Mouse (Mus musculus) thymus, postnatal 10 days (tissue): Measurements from ENCODE around the gene Selenoo.

Experiments
- DNase-seq, 2 experiments: peaks; one replicate each; pipeline ENCODE4 v3.0.0; 2021; ENCODE audit warnings: low spot score in 2 of 2

The Selenoo gene

DNA sequence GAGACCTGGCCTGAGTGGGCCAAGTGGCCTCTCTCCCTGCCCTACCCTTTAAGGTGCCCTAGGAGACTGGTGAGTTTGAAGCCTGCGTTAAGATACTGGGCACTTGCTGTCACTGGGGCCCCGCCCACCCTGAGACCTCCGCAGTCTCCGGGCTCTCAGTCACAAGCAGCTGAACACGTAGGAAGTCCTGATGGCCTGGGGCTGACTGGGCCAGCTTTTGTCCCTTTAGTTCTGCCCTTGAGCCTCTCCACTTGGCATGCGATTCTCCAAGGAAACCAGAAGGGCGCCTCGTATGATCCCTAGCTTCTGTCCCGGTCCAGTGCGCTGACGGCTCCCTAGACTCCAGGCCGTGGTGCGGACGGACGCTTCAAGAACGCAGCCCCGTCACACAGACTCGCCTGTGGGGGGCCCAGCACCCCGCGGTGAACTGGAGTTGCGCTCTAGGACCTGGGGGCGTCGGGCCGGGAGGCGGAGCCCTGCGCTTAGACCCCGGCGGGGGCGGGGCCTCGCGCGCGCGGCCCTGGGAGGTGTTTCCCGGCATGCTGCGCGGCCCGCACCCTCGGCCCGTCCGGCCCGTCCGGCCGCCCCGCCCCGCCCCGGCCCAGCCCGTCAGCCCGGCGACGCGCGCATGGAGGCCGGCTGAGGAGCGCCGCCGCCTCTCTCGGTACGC lies 13.3 kb upstream of the Selenoo start:
- DNase-seq: peak; percentile 79 to 82

DNA sequence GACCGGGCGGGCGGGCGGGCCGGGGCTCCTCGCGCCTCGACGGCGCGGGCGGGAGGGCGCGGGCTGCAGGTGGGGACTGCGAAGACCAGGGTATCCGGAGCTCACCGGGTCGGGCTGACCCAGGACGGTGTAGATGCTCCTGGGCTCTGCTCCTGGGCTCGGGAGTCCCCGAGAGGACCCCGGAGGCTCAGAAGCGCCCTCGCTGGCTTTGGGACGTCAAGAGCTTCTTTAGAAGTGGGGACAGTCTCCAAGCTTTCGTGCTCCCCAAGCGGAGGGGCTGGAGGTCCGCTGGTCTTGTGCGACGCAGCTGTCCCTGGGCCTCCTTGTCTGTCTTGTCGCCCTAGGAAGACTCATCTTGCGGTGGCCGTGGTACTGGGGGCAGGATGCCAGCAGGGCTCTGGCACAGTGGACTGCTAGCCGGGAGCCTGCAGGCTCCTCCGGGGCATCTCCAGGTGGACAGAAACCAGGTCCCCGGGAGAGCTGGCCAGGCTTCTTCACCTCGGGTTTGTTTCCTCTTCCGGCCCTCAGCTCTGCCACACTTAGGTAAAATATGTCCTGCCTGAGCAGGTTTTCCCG lies 12.6 kb upstream of the Selenoo start:
- peak; percentile 25 to 30 for DNase-seq

DNA sequence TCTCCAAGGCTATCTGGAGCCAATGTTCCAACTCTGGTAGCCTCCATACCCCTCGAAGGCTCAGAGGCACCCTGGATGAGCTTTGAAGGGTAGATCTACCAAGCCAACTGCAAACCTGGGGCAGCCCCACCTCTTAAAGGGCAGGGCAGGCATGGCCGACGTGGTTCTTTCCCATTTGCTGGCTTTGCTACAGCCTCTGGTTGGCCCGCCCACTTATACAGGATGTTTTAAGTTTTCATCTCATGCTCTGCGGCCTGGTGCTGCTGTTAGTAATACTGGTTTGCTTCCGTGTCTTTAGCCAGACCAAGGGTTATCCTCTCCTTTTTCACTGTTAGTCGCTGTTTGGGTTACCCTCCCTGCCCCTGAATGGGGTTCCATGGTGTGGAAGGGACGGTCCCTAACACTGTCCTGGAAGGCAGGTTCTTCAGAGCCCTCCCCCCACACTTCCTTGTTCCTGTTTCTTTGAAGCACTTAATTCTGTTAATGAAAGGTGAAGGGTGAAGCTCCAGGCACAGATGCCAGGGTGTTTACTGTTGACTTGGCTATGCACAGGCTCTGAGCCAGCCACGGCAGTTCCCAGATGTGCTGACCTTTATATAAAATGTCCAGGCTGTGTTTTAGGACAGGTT lies 10.6 kb upstream of the Selenoo start:
- DNase-seq: peak; percentile 59 to 61

DNA sequence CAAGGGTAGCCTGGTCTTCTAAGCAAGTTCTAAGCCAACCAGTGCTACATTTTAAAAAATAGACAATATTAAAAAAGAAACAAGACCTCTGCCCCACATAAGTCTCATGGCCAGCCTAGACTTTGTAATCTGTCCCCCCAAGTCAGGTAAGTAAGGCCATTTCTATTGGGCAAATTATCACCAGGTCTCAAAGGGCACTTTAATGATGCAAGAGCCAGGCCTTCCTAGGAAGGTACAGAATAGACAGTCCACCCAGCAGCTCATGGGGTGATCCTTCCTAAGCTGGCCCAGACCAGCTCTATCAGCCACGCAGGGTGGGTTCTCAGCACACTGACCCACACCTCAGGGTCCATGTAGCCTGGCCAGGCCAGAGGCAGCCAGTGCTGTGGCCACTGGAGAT lies 5.0 kb upstream of the Selenoo start:
- no peak for DNase-seq

DNA sequence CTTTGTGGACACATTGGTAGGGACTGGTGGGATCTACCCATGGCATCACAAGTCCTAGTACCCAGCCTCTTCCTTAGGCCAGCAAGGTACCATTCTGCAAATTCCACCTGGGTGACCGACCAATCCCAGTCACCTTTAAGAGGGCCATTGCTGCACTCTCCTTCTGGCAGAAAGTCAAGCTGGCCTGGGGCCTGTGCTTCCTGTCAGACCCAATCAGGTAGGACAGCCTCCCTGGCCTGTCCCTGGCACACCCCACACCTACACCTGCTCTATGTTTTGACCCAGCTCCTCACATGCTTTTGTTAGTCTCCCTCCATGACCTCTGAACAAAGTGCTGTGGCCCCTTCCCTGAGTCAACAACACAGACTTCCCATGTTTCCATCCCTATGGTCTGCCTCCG lies 4.1 kb upstream of the Selenoo start:
- no peak for DNase-seq

DNA sequence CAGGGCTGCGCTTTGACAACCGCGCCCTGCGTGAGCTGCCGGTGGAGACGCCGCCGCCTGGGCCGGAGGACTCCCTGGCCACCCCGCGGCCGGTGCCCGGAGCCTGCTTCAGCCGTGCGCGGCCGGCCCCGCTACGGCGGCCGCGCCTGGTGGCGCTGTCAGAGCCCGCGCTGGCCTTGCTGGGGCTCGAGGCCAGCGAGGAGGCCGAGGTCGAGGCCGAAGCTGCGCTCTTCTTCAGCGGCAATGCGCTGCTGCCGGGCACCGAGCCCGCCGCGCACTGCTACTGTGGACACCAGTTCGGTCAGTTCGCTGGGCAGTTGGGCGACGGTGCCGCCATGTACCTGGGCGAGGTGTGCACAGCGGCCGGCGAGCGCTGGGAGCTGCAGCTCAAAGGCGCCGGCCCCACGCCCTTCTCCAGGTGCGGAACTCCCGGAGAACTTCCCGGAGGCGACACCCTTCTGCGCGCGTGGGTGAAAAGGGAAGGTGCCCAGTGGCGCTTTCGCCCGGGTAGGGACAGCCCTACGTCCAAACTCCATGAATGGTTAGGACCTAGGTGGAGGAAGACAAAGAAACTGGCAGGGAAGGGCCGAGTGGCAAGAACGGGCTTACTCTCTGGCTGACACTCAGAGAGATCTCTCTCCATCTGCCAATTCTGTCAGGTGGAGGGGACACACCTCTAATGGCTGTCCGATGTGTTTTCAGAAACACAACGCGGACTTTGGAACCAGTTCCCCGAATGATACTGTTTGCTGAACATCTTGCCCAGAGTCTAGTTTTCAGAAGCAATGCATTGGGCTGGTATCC lies 566 bp downstream of the Selenoo start:
- DNase-seq: peak in 1 of 2 experiments; percentile 30

DNA sequence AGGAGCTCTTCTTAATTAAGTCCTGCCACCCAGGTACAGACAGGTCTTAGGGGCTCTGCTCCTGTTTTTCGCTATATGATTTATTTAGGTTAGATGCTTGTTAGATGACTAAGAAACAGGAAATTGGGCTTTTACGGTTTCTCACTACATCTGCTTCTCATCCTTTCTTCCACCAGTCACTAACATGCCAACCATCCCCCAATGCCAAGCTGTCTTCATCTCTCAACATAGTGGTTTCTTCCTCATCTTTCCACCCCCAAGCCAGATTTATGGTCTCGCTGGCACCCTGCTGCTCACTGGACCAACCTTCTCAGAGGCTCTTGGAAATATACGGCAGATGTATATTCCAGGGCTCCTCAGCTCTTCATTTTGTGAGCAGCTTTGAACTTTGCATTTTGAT lies 1.8 kb downstream of the Selenoo start:
- no peak for DNase-seq

DNA sequence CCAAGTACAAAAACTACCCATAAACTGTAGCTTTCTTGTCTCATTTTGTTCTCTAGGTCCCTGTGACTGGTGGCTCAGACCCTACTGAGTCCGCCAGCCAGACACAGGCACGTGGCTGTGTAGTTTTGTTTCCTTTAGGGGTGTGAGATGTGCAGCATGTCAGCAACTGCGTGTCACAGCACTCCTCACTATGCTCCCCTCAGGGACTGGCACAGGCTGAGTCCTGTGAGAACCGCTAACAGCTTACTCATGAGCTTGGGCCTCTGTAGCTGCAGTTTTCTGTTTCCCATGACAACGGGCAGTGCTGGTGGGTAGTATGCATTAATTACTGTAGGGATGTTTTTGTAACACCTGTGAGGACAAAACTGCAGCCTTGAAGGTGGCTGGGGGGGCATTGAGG lies 3.3 kb downstream of the Selenoo start:
- no peak for DNase-seq

DNA sequence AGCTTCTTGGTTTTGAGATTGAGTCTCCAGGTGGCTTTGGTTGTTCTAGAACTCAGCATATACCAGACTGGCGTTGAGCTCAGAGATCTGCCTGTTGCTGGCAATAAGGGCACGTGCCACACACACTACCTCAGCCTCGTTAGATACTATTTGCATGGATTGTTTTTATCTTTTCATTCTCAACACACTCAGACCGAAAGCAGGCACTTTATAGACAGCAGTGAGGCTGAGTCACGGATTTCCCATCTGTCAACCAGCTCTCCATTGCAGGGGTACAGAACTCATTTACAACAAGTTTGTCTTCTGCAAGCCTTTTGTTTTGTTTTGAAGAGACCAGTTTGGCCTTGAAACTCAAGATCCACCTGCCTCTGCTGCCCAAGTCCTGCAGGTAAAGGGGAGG lies 8.6 kb downstream of the Selenoo start:
- no peak for DNase-seq

DNA sequence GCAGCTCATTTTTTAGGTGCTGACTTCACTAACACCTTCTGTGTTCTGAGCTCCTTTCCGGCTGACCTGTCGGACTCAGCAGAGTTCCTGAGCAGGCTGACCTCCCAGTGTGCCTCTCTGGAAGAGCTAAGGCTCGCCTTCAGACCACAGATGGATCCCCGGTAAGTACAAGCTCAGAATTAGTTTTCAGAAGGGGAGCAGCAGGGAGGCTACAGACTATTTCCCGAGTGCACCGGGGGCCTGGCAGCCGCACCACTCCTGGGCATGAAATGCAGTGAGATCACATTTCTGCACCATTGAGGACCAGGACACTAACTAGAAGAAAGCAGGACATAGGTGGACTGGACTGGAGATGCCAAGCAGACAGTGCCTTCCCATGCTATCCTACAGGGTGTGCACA lies 9.7 kb downstream of the Selenoo start:
- DNase-seq: no peak

DNA sequence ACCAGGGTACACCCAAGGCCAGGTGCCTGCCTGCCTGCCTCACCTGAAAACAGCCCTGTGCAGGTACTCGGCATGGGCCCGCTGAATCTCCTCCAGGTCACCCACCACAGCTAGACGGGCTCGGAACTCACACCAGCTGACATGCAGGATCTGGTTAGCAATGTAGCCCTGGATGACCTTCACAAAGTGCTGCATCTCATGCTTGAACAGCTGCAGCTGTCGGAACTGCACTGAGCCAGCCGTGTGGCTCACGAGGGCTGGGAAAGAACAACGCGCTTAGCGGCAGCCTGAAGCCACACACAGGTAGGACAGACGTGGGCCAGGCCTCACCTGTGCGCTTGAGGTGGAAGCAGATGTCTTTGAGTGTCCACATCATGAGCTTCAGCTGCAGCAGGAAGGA lies 11.9 kb downstream of the Selenoo start:
- DNase-seq: no peak

DNA sequence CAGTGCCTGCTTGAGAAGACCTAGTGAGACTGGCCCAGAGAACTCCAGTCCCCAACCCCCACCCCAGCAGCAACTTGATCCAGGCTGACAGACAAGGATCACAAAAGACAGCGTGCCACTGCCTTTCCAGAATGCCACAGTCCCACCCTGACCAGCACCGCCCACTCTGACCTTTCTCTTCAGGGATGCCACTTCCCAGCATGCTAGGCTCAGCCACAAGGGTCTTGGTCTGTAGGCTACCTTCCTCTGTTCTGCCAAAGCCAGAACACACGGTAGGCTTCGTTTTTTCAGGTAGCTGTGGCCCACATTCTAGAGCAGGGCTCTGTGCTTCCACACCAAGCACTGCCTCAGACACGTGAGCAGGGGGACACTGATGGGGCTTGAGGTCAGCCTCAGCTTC lies 13.8 kb downstream of the Selenoo start:
- DNase-seq: no peak

DNA sequence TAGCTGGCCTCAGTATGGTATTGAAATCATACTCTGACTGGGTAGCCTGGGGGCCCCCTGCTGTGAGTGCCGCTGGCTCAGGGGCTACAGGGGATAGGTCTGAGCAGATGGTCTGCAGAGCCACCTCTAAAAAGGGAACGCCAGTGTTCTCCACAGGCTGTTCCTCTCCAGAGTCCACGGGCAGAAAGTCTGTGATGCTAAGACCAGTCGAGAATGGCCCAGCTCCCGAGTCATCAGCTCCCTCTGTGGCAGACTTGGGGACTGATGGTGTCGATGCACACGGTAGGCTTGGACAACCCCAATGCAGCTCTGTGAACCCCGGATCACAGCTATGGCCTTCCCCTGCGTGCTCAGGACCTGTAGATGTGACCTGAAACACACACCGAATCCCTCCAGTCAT lies 15.0 kb downstream of the Selenoo start:
- DNase-seq: no peak

DNA sequence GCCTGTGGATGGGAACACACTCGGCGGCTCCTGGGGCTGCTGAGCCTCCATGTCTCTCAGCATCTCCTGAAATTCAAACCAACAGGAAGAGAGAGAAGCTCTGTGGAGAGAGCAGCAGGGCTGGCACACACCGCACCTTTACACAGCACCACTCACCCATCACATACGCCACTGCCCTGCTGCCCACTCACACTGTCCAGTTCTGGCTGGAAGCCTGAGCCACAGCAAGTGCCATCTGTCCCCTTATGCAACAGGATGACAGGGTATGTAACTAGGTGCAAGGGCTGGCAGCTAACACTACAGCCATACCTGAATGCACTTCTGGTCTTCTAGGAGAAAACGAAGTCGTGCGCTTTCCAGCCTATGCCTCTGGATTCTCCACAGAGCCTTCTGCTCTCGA lies 15.5 kb downstream of the Selenoo start:
- no peak for DNase-seq

DNA sequence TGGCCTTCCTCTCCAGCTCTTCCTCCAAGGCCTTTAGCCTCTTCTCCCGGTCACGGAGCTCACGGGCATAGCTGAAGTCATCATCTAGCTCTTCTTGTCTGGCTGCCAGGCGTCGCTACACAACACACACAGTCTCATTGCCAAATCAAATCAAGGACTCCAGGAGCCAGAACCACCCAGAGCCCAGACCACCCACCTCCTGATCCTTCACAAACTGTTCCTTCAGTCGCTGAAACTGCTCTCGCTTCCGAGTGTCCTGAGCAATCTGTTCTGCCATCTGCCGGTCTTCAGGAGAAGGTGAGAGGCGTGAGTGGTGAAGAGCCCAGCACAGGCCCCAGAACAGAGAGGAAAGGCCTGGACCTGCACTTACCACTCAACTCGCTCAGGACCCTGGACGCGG lies 17.2 kb downstream of the Selenoo start:
- DNase-seq: no peak

DNA sequence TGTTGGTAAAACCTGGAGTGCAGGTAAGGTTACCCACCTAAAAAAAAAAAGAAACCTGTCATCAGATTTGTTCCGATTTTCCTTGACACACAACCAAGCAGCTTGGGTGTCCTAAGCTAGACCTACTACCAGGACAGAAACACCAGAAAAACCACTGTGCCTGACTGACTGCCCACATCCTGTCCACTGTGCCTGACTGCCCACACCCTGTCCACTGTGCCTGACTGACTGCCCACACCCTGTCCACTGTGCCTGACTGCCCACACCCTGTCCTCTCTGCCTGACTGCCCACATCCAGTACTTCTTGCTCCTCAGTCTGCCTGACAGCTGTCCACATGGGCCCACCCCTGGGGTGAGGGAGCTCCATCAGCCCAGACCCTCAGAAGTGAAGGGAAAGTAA lies 18.1 kb downstream of the Selenoo start:
- DNase-seq: no peak

DNA sequence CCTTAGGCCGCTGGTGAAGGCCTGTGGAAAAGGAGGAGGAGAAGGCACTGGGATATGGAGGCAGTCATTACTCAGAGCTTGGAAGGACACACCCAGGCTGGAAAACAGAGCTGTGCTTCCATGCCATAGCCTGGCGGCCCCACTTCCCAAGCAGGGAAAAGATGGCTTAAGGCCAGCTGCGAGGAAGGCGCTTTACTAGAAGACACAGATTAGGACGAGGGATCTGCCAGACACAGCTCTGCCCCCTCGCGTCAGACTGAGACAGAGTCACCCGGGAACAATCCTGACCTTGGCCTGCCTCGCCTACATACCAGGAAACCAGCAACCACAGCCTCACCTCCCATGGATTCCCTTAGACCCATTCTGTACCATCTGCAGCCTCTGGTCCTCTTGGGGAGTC lies 21.3 kb downstream of the Selenoo start:
- DNase-seq: no peak

DNA sequence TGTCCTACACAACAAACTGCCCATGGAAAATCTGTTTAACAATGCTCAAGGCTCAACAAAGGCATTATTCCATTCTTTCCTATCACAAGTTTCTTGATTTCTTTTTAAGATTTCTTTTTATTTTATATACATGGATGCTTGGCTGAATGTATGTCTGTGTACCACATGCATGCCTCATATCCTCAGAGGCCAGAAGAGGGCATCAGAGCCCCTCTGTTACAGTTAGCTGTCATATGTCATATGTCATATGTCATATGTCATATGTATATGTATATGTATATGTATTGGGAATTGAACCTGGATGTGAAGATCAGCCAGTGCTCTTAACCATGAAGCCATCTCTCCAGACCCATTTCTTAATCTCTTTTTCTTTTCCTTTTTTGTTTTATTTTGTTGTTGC lies 29.1 kb downstream of the Selenoo start:
- DNase-seq: no peak

DNA sequence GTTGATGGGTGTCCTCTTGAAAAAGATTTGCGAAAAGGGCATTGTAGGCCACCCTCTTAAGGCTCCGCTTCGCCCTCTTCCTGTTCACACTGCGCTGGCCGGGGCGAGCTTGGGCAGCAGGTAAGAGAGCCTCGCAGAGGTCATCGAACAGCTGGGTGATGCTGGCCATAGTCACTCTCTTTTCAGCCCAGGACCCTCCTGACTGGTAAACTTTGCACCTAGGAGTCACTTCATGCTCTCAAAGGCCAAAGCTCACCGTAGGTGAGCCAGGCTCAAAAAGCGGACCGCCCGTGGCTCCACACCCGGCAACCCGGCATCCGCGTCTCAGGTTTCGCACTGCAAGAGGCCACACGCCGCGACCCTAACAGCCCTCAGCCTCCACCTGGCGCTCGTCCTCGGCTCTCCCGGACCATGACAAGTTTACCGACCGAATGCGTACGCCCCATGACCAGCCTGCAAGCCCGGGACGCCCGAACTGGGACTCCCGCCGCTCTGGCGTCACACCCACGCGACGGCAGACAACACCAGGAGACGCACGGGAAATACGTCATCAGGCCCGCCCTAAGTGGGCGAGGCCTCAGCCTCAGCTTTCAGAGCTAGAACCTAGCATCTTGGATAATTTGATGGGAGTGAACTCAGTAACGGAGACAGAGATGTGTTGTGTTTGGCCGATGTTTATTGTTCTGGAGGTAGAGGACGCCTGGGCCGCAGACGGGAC lies 33.9 kb downstream of the Selenoo start, which contains the start of gene Tubgcp6:
TSS of gene Tubgcp6 (minus strand) at position 464 of the 718 bp plus-strand sequence.
- DNase-seq: peak; percentile 88 to 90

DNA sequence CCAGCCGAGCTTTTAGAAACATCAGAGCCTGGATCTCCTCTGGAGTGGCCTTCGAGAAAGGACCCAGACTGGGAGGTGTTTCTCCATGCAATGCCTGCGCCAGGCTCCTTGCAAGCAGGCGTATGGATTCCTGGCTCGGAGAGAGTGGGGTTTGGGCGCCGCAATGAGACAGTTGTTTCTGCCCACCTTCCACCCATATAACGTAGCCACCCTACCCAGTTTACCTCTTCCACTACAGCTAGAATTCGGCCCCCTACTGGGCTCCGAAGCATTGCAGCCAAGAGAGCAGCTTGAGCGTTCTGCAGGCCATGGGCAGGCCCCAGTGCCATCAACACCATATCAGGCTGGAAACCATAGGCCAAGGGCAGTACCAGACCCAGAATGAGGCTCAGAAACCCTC lies 34.7 kb downstream of the Selenoo start:
- DNase-seq: peak; percentile 56 to 59

DNA sequence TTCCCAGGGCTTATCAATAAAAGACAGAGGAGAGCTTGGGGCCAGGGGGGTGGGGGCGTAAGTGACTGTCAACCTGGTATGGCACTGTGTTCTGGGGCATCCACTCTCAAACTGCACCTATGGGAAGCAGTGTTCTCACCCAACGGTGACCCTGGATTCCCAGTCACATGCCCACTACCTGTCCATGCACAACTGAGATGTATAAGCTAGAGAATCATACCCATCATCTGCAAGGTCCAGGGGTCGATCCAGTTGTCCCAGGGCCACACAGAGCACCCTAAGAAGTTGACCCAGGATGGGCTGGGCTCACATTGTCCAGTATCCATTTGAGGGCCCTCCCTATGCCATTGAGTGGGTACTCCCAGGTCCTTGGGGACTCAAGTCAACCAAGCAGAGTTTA lies 35.4 kb downstream of the Selenoo start:
- DNase-seq: no peak

DNA sequence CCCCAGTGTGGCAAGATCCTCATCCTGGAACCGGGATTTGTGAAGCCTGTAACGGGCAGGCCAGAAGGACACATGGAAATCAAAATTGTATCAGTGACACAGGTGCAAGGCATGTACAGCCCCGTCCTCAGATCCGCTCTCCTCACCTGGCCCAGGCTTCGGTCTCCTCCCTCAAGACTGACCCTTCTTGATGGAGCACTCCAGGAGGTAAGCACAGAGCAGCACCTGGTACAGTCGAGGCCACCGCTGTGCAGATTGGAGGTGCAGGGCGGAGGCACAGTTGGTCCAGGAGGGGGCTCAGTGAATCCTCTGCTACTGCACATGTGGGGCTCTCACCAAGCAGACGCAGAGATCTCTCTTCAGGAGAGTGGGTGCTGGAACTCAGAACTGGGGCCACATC lies 36.5 kb downstream of the Selenoo start:
- DNase-seq: no peak
